Mouse (Mus musculus): ENCODE measurements around the gene Cbfb.

Cbfb gene

GRCm38 (mm10) chr8:105251954-105252353, 81.5 kb downstream of the Cbfb start:
- DNase-seq (ENCODE audit: low read depth, low spot score): no peak

GRCm38 (mm10) chr8:105252680-105253537, 82.4 kb downstream of the Cbfb start:
- DNase-seq (ENCODE audit: low read depth, low spot score): no peak

GRCm38 (mm10) chr8:105253766-105254151, 83.3 kb downstream of the Cbfb start:
- no peak for DNase-seq (ENCODE audit: low read depth, low spot score)

DNA sequence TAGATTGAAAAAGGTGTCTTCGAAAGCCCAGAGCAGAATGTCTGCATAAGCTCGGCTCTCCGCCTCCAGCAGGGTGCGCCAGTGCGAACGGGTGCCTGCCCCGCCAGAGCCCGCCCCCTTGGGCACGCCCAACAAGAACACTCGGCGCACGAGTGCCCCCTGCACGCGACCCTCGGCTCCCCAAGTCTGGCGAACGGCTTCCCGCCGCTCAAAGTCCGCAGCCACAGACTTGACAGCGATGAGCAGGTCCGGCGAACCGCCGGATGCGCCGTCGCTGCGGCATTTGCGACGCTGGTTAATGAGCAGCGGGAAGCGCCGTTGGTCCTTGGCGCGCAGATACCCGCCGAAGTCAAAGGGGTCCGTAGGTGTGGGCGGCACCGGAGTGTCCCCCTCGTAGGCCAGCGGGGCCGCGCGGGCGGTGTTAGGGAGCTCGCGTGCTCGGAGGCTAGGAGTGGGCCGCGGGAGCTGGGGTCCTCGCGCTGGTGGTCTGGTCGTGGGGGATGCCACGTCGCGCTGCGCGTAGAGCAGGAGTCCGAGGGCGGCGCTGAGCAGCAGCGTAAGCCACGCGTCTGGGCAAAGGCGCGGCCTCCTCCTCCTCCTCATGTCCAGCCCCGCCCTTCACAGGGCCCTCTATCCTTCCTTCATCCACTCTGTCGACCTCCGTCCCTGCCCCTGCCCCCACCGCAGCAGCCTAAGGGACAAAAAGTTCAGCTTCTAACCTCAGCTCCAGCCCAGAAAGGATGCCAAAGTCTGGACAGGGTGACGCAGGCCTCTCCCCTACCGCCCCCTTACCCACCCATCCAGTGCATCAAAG, 83.9 kb downstream of the Cbfb start:
- DNase-seq (ENCODE audit: low read depth, low spot score): peak; percentile 76

DNA sequence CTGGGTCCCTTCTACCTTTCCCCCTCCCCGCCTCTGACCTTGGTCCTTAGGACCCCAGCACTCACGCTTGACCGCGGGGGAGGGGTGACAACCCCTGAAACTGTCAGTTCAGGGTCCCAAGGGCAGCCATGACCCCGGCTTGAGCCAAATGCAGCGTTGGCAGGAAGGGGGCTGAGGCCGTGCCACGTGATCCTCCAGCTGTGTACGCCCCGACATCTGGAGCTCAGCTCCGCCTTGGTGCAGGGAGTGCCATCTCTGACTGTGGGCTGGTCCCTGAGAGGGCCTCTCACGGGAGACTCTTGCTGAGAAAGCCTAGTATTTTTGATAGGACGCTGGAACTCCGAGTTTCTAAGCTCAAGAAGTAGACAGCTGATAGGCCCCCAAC, 84.5 kb downstream of the Cbfb start, which contains the start of gene B3gnt9:
TSS of gene B3gnt9 (minus strand) at position 188 of the 385 bp plus-strand sequence.
- DNase-seq (ENCODE audit: low read depth, low spot score): no peak

DNA sequence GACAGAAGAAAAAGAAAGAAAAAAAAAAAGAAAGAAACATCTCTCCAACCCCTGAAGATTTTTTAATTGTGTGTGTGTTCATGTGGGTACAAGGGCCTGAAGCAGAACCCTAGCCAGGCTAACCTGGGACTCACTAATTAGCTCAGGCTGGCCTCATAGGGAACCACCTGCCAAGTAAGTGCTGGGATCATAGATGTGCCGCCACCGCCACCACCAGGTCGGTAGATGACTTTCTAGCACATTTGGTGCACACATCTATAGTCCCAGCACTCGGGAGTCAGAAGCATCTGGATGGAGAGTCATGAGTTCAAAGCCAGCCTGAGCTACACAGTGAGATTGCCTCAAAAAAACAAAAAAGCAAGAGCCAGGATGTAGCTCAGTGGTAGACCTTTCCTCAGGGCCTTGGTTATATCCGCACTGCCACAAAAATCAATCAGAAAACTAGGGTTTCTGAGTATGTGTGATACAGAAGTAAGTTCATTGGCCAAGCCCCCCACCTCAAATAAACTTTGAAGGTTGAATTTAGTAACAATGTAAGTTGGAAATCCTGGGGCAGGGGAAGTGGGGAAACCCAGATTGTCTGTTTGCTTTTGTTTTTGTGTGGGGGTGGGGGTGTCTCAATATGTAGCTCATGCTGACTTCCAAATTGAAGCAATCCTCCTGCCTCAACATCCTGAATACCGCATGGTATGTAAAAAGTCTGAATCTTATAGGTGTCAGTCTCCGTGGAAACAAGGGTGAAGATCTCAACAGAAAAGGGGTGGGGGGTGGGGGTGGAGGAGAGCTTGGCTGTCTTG, 87.0 kb downstream of the Cbfb start:
- DNase-seq (ENCODE audit: low read depth, low spot score): no peak

DNA sequence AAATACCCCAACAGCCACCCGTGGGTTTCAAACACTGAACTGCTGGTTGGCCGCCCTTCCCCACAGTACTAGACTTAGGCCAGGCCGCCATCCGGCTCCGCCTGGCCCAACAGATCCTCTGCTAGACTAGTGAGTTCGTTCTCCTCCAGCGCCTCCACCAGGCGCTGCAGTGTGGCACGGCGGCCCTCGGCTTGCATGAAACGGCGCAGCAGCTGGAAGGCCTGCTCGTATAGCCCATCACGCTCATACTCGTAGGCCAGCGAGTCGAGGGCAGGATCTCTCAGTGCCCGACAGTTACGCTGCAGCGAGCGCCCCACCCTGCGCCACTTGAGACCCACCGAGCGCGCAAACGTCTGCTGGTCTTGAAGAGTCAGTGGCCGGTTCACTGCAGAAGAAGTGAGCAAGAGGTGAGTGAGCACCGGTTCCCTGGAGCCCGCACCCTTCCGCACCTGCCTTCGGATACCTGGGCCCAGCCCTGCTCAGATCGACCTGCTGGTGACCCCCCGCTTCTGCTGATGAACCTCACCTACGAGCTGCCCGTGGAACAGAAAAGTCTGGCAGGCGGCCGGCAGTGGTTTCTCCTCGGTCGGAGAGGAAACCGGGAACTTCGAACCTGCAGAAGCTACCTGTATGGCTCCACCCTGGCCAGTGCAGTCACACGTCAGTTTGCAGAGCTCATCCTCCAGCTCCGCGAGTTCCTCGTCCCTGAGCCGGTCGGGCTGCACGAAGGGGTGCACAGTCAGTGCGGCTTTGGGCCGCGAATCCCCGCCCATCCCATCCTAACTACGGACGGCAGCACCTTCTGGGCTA, 88.6 kb downstream of the Cbfb start:
- no peak for DNase-seq (ENCODE audit: low read depth, low spot score)

- DNase-seq (ENCODE audit: low read depth, low spot score): peak; percentile 70
Observed at GRCm38 (mm10) chr8:105259721-105260320, 89.3 kb downstream of the Cbfb start.

GRCm38 (mm10) chr8:105260371-105261099, 90.1 kb downstream of the Cbfb start:
- no peak for DNase-seq (ENCODE audit: low read depth, low spot score)

- no peak for DNase-seq (ENCODE audit: low read depth, low spot score)
Observed at GRCm38 (mm10) chr8:105261326-105261980, 91.0 kb downstream of the Cbfb start.

- DNase-seq (ENCODE audit: low read depth, low spot score): no peak
Observed at GRCm38 (mm10) chr8:105263244-105263912, 92.9 kb downstream of the Cbfb start.

GRCm38 (mm10) chr8:105264024-105264982, 93.8 kb downstream of the Cbfb start, which contains the start of the genes Tradd and Fbxl8:
Gene Tradd, minus strand, starts transcription at chr8:105264609.
Gene Fbxl8, plus strand, starts transcription at chr8:105264648.
- DNase-seq (ENCODE audit: low read depth, low spot score): no peak

- DNase-seq (ENCODE audit: low read depth, low spot score): no peak
Observed at GRCm38 (mm10) chr8:105265128-105265527, 94.7 kb downstream of the Cbfb start.

GRCm38 (mm10) chr8:105266775-105267174, 96.3 kb downstream of the Cbfb start:
- no peak for DNase-seq (ENCODE audit: low read depth, low spot score)

All from retina, postnatal 7 days (tissue).